Mouse (Mus musculus): ENCODE data around the gene Olfr698. TPM values are rescaled to one million over a fixed set of nuclear protein-coding genes. Genes with fewer than 3 reads are reported as not detected.
"Not testable (repeated sequence)": the region's sequence is repeated elsewhere in the genome, so short reads cannot be mapped to it uniquely, and the experiment has no call there.

Olfr698 gene
- polyA plus RNA-seq, 1 experiment = not detected

DNA sequence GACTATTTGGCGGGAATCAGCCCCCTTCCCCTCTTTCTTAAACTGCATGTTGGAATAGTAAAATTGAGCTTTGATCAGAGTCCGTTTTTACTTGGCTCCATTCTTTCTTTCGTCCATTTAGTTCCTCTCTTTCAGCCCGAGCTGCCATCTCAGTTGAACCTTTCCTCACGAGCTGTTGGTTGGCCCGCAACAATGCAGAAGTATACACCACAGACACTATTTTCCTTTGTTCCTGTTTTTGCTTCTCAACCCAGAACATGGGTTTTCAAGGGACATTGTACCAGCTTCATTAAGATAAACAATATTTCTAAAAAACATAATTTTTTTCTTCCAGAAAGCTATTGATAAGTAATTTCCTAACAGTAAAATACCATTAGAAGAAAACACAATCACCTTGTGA, 43.7 kb downstream of the Olfr698 start:
- TF ChIP-seq CTCF (IDR thresholded peaks at IDR 0.05; ENCODE audit: extremely low read depth, insufficient read depth, low read length) (no peak), POLR2A (IDR thresholded peaks at IDR 0.05; ENCODE audit: extremely low read depth, insufficient read depth, low read length) (no peak)
- Histone ChIP-seq H3K27ac (ENCODE audit: insufficient read depth, low read length) (no peak overlapping the region), H3K4me3 (ENCODE audit: insufficient read depth, low read length) (no peak overlapping the region), H3K4me1 (ENCODE audit: control insufficient read depth, insufficient read depth, low read length) (no peaks in the 10 kb centered on the region)

DNA sequence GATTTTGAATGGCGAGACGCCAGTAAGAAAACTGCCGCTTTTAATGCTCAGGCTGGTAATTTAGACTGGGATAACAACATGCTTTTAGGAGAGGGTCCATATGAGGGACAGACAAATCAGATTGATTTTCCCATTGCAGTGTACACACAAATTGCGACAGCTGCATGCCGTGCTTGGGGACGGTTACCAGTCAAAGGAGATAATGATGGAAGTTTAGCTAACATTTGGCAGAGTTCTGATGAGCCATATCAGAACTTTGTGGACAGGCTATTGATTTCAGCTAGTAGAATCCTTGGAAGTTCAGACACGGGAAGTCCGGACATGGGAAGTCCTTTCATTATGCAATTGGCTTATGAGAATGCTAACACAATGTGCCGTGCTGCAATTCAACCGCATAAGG, 47.5 kb downstream of the Olfr698 start:
- not testable (repeated sequence) for H3K4me1 ChIP-seq (ENCODE audit: control insufficient read depth, insufficient read depth, low read length); H3K4me3 ChIP-seq (ENCODE audit: insufficient read depth, low read length); H3K27ac ChIP-seq (ENCODE audit: insufficient read depth, low read length)

Other genes with a start within 250 kb of the Olfr698 start
- not detected in 2 replicates for gene Olfr693, start 74.8 kb downstream of the Olfr698 start, polyA plus RNA-seq (2012; rRNA removed)
- not detected in 2 replicates for gene Olfr694, start 63.6 kb downstream of the Olfr698 start, polyA plus RNA-seq (2012; rRNA removed)
- not detected in 2 replicates for gene Olfr695, start 39.0 kb downstream of the Olfr698 start, polyA plus RNA-seq (2012; rRNA removed)
- gene Olfr697, start 13.0 kb downstream of the Olfr698 start, polyA plus RNA-seq (2012; rRNA removed) = not detected in 2 replicates
- not detected in 2 replicates for gene Olfr699, start 37.8 kb upstream of the Olfr698 start, polyA plus RNA-seq (2012; rRNA removed)
- gene Olfr700, start 53.4 kb upstream of the Olfr698 start, polyA plus RNA-seq (2012; rRNA removed) = not detected in 2 replicates
- gene Olfr701, start 58.7 kb upstream of the Olfr698 start, polyA plus RNA-seq (2012; rRNA removed) = not detected in 2 replicates
- not detected in 2 replicates for gene Olfr702, start 78.5 kb upstream of the Olfr698 start, polyA plus RNA-seq (2012; rRNA removed)
- not detected in 2 replicates for gene Olfr703, start 88.0 kb upstream of the Olfr698 start, polyA plus RNA-seq (2012; rRNA removed)
- gene Olfr704, start 107.8 kb upstream of the Olfr698 start, polyA plus RNA-seq (2012; rRNA removed) = not detected in 2 replicates
- not detected in 2 replicates for gene Olfr705, start 121.5 kb upstream of the Olfr698 start, polyA plus RNA-seq (2012; rRNA removed)
- gene Olfr706, start 132.8 kb upstream of the Olfr698 start, polyA plus RNA-seq (2012; rRNA removed) = not detected in 2 replicates
- not detected in 2 replicates for gene Olfr707, start 145.8 kb upstream of the Olfr698 start, polyA plus RNA-seq (2012; rRNA removed)
- gene Olfr1532-ps1, start 152.6 kb upstream of the Olfr698 start, polyA plus RNA-seq (2012; rRNA removed) = not detected in 2 replicates
- not detected in 2 replicates for gene Olfr709-ps1, start 176.8 kb upstream of the Olfr698 start, polyA plus RNA-seq (2012; rRNA removed)
- not detected in 2 replicates for gene Olfr710, start 192.9 kb upstream of the Olfr698 start, polyA plus RNA-seq (2012; rRNA removed)
- not detected in 2 replicates for gene Olfr6, start 208.5 kb upstream of the Olfr698 start, polyA plus RNA-seq (2012; rRNA removed)
- gene Olfr711, start 220.1 kb upstream of the Olfr698 start, polyA plus RNA-seq (2012; rRNA removed) = not detected in 2 replicates